Comparison of ENCODE assay signal across 20 mouse cellular contexts in genomic region chr3:96292641-96293040, GRCm38 (mm10). TPM values are rescaled to one million over a fixed set of nuclear protein-coding genes. Genes with fewer than 3 reads are reported as not detected.
"Had no signal": no experiment of that assay in that cellular context is flagged by ENCODE, and none has a peak within 500 bp of the region (broad histone marks: within the 10 kb centered on the region; RNA-seq: fewer than 3 reads in every experiment).

No protein-coding gene starts in this region.

- DNase-seq: kidney, adult 2 months; kidney, postnatal 14 days; midbrain, embryonic 14.5 days; thymus, adult 2 months; thymus, postnatal 25 days had no signal

- H3K4me1 ChIP-seq: kidney, embryonic 15.5 days; limb, embryonic 13.5 days; liver, embryonic 15.5 days; midbrain, embryonic 10.5 days; neural tube, embryonic 12.5 days had no signal

- ATAC-seq: intestine, embryonic 16.5 days had no signal

- H3K27me3 ChIP-seq: limb, embryonic 13.5 days; neural tube, embryonic 12.5 days had no signal

- H3K36me3 ChIP-seq: kidney, embryonic 15.5 days; limb, embryonic 13.5 days; liver, embryonic 15.5 days; midbrain, embryonic 10.5 days; neural tube, embryonic 12.5 days had no signal

- H3K9ac ChIP-seq: kidney, embryonic 15.5 days; limb, embryonic 13.5 days; liver, embryonic 15.5 days; neural tube, embryonic 12.5 days had no signal

- H3K4me2 ChIP-seq: kidney, embryonic 15.5 days; limb, embryonic 13.5 days; neural tube, embryonic 12.5 days had no signal

- H3K4me3 ChIP-seq: kidney, embryonic 15.5 days; left cerebral cortex, adult 2 months; limb, embryonic 13.5 days; liver, embryonic 15.5 days; midbrain, embryonic 10.5 days; neural tube, embryonic 12.5 days had no signal

- H3K9me3 ChIP-seq: kidney, embryonic 15.5 days; liver, embryonic 15.5 days; midbrain, embryonic 10.5 days; neural tube, embryonic 12.5 days had no signal

- H3K27ac ChIP-seq: kidney, embryonic 15.5 days; left cerebral cortex, adult 2 months; limb, embryonic 13.5 days; midbrain, embryonic 10.5 days; neural tube, embryonic 12.5 days had no signal

RNA-seq across cellular contexts. Expression of gene Hist2h2bb, which starts 23.1 kb away (rescaled TPM):
- polyA plus RNA-seq: liver, adult 2 months; urinary bladder, adult 2 months had no signal

RNA-seq across cellular contexts. Expression of gene Hist2h3c1, which starts 46.2 kb away (rescaled TPM):
- total RNA-seq: layer of hippocampus, adult 8-10 months; layer of hippocampus, postnatal 25 days; left cerebral cortex, adult 2 months; left cerebral cortex, postnatal 25 days; liver, adult 2 months; neutrophil, adult 5-6 weeks had no signal
- polyA plus RNA-seq: kidney, adult 2 months; large intestine, adult 2 months; liver, adult 2 months; midbrain, embryonic 14.5 days; testis, adult 2 months; thymus, adult 2 months; urinary bladder, adult 2 months had no signal
